Mouse (Mus musculus): Measurements from ENCODE around the gene Crb1.

DNA sequence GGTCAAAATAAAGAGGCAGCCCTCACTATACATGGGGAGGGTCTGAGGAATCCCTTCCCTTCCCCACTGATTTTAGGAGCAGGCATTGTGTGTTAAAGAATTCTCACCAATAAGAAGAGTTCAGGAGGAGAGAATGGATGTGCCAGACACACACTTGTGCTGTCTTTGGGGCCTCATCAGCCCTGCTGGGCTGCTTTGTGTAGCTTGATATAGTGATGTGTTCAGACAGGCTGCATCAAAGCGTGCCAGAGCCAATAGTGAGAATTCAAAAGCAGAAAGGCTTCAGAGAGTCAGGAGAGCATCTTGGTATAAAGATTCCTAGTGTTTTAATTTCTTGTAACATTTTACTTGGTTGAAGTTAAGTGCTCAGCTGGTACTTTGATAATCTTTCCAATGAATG, 85.3 kb downstream of the Crb1 start:
- TF ChIP-seq CTCF (IDR thresholded peaks at IDR 0.05; ENCODE audit: insufficient read depth, low read length) (no peak), POLR2A (IDR thresholded peaks at IDR 0.05; ENCODE audit: borderline replicate concordance, extremely low read depth, low read depth, low read length) (no peak)
